Mouse (Mus musculus) cerebellum, adult 11-12 months (tissue): ENCODE data around the gene Trim75.
"Not testable (repeated sequence)": the region's sequence is repeated elsewhere in the genome, so short reads cannot be mapped to it uniquely, and the experiment has no call there.

Source experiments
- DNase-seq: peaks from one replicate; pipeline ENCODE4 v3.0.0; 2022

The Trim75 gene

DNA sequence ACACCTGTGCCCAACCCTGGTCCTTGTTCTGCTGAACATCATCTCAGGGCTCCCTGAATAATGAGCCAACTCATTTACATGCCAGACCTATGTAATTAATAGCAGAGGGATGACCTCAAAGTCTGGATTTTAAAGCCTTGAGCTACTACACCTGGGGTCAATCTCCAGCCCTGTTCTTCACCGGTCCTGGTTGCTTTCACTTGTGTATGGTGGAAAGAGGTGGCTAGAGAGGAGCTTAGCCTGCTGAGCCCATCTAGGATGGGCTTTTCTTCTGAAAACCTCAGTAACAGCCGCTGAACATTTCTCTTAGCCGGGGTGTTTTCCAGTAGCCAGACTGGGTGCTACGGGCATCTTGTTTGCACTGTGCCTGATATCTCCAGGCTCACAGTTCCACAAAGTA lies at the start of gene Trim75:
Gene Trim75 (minus strand): TSS at position 101 of the 400 bp plus-strand sequence.
- no peak for DNase-seq

DNA sequence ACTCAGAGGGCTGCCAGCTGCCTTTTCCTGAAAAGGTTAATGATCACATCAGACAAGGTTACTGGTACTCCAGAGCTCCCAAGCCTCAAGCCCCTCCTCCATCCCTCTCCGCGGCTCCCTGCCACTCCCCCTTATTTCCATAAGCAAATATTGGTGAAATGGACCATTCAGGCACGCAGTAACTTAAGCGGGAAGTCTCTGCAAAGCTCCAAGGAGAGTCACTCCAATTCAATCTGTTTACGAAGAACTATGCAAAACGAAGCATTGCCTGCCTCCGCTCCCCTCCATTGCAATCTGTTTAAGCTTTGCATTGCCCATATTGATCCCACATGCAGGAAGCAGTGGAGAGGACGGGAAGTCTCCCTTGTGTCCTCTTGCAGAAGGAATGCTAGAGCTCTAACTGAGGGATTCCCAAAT lies 49.5 kb upstream of the Trim75 start, which contains the start of gene Apela:
Gene Apela (minus strand): TSS at position 220 of the 417 bp plus-strand sequence.
- DNase-seq = no peak

DNA sequence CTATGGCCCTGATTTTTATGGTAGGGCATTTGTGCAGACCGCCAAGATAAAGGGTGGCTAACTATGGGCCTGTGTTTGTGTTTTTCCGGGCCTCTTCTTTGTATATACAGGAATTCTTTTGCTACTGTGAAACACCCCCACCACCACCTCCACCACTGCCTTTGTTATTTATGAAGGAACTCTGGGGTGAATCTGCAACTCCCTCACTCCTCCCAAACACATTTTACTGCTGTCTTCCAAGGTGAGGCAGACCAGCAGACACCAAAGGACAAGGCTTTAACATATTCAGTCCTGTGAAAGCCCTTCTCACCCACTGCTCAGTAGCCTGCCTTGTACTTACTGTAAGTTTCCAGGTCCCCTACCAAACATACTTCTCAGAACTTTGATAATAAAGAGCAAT lies 46.5 kb upstream of the Trim75 start:
- no peak for DNase-seq

DNA sequence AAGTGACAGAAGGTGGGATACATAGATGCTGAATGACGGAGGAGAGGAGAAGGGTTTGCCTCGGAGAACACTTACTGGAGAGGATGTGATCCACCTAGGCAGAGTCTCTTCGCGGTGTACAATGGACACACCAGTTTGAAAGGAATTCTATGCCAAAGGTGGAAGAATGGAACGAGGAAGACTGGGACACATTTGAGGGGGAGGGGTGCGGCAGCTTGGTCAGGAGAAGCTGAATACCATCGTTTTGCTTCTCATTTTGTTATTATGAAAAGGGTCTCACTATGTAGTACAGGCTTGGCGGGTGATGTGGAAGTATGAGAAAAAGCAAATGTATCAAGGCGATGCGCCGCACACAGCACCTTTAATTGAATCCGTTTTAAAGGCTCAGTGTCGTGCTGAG lies 45.4 kb upstream of the Trim75 start:
- no peak for DNase-seq

DNA sequence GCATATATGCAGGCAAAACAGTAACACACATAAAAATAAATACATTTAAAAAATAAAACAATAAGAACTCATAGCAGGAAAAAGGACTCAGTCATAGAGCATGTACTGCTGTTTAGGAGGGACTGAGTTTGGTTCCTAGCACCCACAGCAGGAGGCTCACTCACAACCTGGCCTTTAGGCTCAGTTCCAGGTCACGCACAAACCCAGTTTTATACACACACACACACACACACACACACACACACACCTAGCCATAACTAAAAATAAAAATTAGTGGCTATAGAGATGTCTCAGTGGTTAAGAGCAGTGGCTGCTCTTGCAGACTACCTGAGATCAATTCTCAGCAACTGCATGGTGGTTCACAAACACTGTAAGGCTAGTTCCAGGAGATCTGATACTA lies 44.5 kb upstream of the Trim75 start:
- no peak for DNase-seq

DNA sequence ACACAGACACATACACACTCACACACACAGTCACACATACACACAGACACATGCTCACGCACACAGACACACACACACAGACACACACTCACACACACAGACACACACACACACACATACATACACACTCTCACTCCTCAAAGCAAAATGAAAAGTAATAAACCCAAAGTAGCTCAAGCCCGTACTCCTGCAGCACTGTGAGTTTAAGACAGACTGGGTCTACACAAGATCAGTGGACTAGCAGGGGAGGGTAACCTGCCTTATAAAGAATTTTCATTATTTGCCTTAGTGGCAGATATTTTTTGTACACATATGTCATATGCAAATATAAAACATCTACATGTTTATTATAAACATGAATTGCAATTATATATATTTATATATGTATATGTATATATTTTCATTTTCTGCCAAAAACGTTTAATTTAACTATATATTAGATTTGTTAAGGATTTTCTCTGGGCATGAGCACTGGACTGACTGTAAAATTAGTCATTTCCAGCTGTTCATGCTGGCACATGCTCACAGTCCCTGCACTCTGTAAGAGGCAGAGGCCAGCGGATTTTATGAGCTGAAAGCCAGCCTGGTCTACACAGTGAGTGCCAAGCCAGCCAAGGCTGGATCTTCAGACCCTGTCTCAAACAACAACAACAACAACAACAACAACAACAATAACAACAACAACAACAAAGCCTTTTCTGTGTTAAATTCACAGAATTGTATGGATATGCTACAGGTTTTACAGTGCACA lies 43.3 kb upstream of the Trim75 start:
- DNase-seq = no peak

DNA sequence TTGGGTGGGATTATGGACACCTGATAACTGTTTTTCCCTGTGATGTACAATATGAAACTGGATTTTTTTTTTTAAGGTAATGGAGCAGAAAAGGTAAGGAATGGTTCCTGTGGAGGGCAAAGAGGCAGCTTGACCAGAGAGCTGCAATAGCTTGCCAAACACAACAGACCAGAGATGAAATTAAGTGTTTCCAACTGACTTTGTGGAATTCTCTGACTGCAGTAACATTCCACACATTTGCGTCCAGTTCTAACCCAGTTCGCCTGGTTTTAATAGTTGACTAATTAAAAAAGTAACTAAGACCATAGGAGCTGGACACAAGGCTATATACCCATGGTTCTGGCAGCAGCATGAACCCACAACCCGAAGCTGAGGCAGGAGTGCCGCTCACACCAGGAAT lies 42.1 kb upstream of the Trim75 start:
- DNase-seq = no peak

DNA sequence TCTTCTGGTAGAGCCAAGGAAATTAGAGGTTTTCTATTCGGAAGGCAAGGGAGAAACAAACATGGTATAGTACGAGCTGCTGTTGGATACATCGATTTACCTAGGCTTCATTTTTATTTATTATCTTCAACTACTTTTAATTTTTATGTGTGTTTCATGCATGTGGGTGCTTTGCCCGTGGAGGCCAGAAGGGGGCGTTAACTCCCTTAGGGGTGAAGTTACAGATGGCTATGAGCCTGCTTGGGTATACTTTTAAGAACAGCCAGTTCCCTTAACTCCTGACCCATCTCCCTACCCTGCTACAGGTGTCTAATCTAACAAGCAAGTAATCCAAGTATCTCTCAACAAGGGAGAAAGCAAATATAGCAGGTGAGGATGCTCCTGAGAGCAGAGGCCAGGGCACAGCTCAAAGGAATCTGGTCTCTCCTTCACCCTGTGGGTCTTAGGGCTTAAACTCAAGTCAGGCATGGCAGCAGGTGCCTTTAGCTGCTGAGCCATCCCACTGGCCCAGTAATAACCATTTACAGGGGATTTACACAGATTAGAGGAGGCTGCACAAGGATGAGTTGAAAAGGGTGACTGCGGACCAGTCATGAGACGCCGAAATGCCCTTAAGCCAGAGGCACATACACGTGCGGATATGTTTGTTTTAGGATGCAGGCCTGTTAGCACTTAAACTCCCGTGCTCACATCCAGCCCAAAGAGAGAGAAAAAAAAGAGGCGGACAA lies 41.5 kb upstream of the Trim75 start:
- no peak for DNase-seq

DNA sequence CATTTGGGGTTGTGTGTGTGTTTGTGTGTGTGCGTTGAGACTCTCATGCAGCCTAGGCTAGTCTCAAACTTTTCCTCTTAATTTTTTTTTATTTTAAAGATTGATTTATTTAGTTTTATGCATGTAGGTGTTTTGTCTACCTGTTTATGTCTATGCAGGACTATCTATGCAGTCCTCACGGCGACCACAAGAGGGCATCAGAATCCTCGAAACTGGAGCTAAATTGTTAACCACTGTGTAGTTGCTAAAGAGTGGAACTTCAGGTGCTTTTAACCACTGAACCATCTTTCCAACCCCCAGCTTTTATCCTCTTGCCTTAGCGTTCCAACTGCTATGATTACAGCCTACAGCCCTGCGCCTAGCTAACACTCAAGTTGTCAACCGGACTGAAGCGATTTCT lies 34.9 kb upstream of the Trim75 start:
- DNase-seq = no peak

DNA sequence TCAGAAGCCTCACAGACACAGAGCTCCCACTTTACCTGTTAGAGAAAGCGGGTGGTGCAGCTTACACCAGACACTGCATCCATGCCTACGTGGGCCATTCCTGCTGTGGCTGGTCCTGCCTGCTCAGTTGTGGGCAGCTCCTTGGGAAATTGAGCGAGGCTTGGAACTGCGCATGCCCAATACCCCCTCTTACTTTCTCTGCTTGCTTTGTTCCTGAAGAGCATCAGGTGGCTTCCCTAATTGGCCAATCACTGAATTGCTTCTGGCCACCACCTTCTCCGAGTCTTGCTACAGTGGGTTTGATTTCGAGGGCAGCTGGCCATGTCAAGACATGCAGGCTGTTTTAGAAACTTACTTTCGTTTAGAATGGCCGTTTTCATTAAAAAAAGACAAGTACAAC lies 30.8 kb upstream of the Trim75 start, which contains the start of the genes Trim61 and Trim60:
Gene Trim61 (minus strand): TSS at position 101 of the 400 bp plus-strand sequence.
Gene Trim60 (minus strand): TSS at position 162 of the 400 bp plus-strand sequence.
- no peak for DNase-seq

DNA sequence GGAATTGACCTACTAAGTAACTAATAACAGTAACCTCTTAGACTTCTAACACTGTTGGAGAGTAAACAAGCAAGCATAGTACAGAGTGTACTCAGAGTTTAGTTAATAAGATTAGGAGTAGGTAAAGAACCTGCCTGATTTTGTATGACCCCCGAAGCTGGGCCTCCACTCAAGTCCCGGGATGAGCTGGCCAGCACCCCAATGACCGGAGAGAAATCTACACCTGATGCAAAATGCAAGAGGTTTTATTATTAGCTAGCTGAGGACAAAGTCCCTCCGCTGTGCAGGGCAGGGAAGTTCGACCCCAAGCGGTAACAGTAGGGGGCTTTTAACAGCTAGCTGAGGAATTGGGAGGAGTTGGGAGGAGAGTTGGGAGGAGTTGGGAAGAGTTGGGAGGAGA lies 20.0 kb upstream of the Trim75 start:
- DNase-seq = not testable (repeated sequence)

DNA sequence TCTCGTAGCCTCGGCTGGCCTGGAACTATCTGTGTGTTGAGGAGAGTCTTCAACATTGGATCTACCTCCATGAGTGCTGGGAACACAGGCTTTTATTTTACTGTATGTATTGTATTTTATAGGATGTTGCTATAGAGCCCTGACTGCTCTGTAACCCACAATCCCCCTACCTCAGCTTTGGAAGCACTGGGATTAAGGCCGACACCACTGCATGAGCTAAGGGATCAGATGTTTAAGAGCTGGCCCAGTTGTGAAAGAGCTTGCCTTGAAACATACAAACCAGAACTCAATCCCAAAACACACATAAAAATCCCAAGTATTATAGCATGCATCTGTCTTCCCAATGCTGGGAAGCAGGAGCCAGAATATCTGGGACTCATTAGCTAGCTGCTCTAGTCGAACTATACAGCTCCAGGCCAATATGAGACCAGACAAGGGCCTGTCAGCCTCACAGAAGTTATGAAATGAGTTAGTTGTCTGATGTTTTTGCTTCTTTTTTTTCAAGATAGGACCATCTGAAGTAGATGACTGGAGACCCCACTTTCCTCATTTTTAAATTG lies 11.3 kb upstream of the Trim75 start:
- DNase-seq = no peak

DNA sequence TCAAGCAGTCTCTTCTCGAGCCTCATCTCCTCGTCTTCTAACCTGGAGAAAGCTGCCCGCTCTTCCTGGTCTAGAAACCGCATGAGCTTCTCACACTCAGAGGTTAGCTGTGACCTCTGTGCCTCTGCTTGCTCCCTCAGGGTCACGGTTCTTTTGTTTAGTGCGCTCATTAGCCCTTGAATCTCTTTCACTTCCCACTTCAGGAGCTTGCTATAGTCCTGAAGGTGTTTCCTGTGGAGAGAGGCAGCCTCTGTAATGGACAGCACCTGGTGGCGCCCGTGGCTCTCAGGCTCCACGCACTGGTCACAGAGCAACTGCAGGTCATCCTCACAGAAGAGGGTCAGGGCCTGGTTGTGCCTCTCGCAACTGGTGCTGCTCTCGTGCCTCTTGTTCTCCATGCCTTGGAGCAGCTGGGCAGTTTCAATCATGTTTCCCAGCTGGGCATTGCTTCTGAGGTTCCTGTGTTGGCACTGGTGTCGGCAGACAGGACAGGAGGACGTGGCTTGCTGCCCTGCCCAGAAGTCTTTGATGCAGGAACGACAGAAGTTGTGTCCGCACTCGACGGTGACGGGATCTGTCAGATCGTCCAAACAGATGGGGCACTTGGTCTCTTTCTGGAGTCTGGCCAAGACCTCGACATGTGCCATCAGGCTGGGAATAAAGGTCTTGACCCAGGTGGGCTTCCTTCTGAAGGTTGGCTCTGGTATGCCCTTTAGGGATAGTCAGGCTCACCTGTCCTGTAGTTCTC lies 4.3 kb downstream of the Trim75 start:
- DNase-seq = peak; percentile 8

DNA sequence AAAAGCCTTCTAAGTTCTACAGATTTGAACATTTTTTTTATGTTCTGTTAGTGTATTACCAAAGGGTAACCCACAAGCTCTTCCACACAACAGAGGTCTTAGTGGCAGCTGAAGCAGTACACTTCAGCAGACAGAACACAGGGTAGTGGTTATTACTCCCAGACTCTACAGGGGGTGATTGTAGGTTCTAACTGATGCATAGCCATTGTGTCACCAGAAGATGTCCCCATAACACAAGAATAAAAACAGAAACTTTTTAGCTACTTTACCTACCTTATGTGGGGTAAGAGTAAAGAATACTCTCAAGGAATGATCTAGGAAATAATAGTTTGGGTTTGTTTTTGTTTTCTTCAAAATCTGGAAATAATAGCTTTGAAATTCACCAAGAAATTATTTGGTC lies 24.8 kb downstream of the Trim75 start:
- DNase-seq = no peak

DNA sequence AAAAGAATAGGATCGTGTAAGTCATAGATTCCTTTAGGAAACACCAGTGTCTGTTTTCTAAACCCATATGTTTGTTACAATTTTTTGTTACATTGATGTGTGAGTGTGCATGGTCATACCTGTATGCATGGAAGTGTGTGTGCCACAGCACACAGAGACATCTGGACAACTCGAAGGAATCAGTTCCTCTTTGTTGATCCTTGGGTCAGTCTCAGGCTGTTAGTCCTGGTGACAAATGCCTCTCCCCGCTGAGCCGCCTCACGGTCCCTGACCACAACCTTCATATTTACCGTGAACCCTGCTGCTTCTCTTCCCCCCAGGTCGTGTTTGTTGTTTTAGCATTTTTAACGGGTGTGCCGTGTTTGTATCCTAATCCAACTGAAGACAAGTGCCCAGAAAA lies 28.6 kb downstream of the Trim75 start:
- DNase-seq = no peak

DNA sequence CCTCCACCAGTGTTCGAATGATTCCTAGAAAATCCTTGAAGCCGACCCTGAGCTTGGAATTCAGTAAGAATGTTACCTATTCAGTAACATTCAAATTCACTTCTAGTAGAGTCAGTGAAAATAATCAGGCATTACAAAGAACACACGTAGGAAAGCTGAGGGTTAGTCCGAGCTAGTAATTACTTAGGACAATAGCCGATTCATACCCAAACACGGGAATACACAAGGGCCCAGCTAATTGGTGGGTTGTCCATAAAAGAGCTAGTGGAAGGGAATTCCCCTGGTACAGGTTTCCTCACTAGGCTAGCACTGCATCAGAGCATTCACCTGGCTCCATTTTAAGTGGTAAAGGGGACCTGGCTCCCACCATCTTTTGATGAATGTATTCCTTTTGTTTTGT lies 35.5 kb downstream of the Trim75 start:
- DNase-seq = no peak

DNA sequence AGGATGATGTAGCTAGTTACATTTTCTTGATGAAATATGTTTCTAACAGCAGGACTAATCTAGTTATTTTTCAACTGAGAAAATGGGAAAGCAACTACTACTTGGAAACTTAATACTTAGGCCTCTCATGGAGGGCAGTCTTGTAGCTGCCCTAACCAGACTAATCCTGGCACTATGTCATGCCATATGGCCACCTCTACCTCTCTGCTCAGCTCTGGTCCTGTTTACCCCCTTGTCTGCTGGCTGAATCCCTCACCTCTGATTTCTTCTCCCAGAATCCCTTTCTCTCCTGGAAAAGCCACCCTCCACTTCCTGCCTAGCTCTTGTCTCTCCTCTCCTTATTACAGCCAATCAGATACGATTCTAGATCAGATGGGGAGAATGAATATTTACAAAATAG lies 39.3 kb downstream of the Trim75 start:
- DNase-seq = peak; percentile 62

DNA sequence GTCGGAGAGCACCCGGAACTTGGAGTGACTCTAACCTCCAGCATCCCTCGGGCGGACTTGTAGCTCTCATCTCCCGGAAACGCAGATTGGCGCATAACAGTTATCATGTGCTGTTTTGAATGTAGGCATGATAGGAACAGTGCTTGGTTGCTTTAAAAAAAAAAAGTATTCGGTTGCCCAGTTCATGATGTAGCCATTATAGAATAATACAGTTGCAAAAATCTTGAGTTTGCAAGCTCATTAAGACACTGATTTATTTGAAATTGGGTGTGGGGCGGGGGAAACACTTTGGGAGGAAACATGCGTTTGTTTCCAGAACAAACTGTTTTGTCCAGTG lies 40.0 kb downstream of the Trim75 start:
- DNase-seq = no peak

DNA sequence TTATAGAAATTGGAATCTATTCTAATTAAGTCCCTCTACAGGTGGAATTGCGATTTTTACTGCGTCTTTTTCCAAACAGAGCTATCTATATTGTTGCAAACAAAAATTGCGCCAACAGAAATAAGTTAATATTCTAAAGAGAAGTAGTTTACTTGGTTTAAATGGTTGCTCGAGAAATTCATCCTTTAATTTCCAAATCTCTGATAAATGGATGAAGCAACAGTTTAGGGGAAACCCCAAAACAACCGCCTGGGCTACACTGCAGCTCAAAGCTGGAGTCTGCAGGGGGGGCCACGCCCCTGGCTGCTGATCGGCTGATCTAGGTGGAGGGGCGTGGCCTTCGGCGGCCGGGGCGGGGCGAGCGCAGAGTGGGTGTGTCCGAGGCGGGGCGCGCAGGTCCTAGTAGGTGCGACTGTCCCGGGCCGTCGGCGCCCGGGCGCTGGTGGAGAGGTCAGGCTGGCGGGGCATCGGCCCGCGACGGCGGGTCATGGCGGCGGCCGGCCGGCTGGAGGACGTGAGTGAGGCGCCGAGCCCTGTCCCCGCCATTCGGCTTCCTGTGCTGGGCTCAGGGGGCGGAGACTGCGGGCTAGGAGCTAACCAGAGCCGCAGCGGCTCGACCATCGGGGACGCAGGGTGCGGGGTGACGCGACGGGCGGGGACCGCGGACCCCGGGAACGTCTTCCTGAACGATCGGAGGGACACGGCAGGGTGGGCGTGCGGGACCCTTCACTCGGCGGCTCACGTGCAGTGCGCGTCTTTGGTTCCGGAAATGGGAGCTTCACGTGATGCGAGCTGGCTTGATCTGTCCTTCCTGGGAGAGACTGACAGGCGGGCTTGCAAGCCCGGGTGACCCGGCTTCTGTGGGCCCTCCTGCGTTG lies 40.6 kb downstream of the Trim75 start, which contains the start of gene Tmem192:
Gene Tmem192 (plus strand): TSS at position 366 of the 878 bp plus-strand sequence.
- DNase-seq = peak; percentile 96

DNA sequence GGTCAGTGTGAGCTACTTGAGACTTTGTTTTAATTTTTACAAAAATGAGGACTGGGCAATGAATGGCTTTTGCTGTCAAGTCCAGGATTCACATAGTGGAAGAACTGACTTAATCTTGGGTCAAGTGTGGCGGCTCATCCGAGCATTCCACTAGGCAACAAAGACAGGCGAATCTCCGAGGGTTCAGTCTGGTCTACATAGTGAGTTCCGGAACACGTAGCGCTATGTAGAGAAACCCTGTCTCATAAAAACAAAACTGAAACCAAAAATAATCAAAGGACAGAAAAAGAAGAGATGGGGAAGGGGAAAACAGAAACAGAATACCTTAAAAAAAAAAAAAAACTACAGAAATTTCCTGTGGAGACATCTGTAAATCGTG lies 41.2 kb downstream of the Trim75 start:
- DNase-seq = no peak

DNA sequence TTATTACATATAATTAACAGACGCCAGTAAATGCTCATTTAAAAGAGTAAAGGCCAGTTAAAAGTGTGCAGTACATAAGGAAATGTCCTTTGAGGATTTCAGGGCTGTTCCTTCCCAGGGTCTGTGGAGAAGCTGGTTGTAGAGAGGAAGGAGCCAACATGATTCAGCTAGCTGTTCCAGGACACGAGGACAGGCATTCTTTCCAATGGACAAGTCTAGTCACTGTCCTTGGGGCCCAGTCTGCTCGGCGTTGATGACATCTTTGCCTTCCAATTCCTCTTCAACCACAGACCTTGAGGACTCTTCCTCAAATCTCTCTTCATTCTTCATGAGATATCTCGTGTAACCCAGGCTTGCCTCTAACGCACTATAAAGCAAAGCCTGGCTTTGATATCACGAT lies 42.0 kb downstream of the Trim75 start:
- DNase-seq = no peak

DNA sequence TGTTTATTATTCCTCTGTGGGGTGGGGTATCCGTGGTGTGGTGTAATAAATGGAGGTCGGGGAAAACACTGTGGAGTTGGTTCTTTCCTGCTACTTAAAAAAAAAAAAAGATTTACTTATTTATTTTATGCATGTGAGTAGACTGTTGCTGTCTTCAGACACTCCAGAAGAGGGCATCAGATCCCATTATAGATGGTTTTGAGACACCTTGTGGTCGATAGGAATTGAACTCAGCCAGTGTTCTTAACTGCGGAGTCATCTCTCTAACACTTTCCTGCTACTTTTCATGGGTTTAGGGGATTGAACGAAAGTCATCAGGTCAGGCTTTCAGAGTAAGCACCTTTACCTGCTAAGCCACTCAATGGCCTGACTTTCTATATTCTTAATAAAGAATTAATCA lies 42.8 kb downstream of the Trim75 start:
- no peak for DNase-seq
